7 mouse cellular contexts compared by ENCODE assay signal in genomic region chr1:33813495-33813867, GRCm38 (mm10). TPM values are rescaled to one million over a fixed set of nuclear protein-coding genes. Genes with fewer than 3 reads are reported as not detected.
DNase-seq lines count a peak whose midpoint lies in the region; ATAC-seq and TF ChIP-seq lines count a peak whose summit lies in the region.

No protein-coding gene starts in this region.

- H3K9me3 ChIP-seq in lung, postnatal 0 days (ENCODE audit: low read length): no peaks in the 10 kb centered on the region
- no peaks in the 10 kb centered on the region for H3K9me3 ChIP-seq in liver, embryonic 16.5 days (replicated peaks; ENCODE audit: control insufficient read depth, low read length)

- no peak for TF ChIP-seq EP300 in lung, postnatal 0 days (IDR thresholded peaks at IDR 0.05)

- no peaks in the 10 kb centered on the region for H3K27me3 ChIP-seq in lung, postnatal 0 days (replicated peaks; ENCODE audit: insufficient read depth, low read length)
- H3K27me3 ChIP-seq in liver, embryonic 16.5 days (ENCODE audit: control insufficient read depth, insufficient read depth, low read depth, low read length): no peaks in the 10 kb centered on the region

- H3K9ac ChIP-seq in lung, postnatal 0 days (replicated peaks; ENCODE audit: low read depth): peak overlapping the region; percentile 89
- H3K9ac ChIP-seq in liver, embryonic 16.5 days (ENCODE audit: low read depth, low read length): peak overlapping the region; percentile 90

- no peak for ATAC-seq in lung, postnatal 0 days
- peak; percentile 30 for ATAC-seq in granulocyte monocyte progenitor cell, adult 5-6 weeks (replicated peaks; ENCODE audit: poor library complexity, severe bottlenecking)
- ATAC-seq in liver, embryonic 16.5 days (ENCODE audit: low read depth): peak; percentile 5; the same call in 1 of the 2 replicates

- intact Hi-C loops in left cerebral cortex, postnatal 25 days (cut with DNase I): no loop called here

- H3K4me1 ChIP-seq in lung, postnatal 0 days (ENCODE audit: insufficient read depth, low read depth, low read length): peaks cover 7% of the 10 kb centered on the region; the same call in 1 of the 2 replicates
- peaks cover 2% of the 10 kb centered on the region; the same call in 1 of the 2 replicates for H3K4me1 ChIP-seq in brown adipose tissue, adult 24 weeks (ENCODE audit: control insufficient read depth, insufficient read depth, insufficient read length, low read length)
- H3K4me1 ChIP-seq in liver, embryonic 16.5 days (ENCODE audit: control insufficient read depth, low read depth, low read length): peaks cover 9% of the 10 kb centered on the region

- no peaks in the 10 kb centered on the region for H3K36me3 ChIP-seq in lung, postnatal 0 days (ENCODE audit: insufficient read depth, low read length)
- peaks cover 5% of the 10 kb centered on the region for H3K36me3 ChIP-seq in liver, embryonic 16.5 days (ENCODE audit: control insufficient read depth, insufficient read depth)

- no peak for TF ChIP-seq CTCF in lung, postnatal 0 days (IDR thresholded peaks at IDR 0.05)

- 7% methylated on average over 11 of the region's 11 CpGs for WGBS in lung, postnatal 0 days
- 7% methylated on average over 11 of the region's 11 CpGs for WGBS in liver, embryonic 16.5 days (ENCODE audit: insufficient replicate concordance)

- peak overlapping the region; percentile 93 for H3K27ac ChIP-seq in lung, postnatal 0 days (ENCODE audit: low read length)
- peak overlapping the region; percentile 8; the same call in 1 of the 2 replicates for H3K27ac ChIP-seq in brown adipose tissue, adult 24 weeks (replicated peaks; ENCODE audit: low read depth, low read length)
- peak overlapping the region; percentile 68; the same call in 1 of the 2 replicates for H3K27ac ChIP-seq in liver, embryonic 16.5 days (ENCODE audit: low read length)

- H3K4me3 ChIP-seq in lung, postnatal 0 days (ENCODE audit: low read depth, low read length): peak overlapping the region; percentile 87
- peak overlapping the region; percentile 95 for H3K4me3 ChIP-seq in brown adipose tissue, adult 24 weeks (ENCODE audit: insufficient read depth, low read depth, low read length)
- peak overlapping the region; percentile 91 for H3K4me3 ChIP-seq in liver, embryonic 16.5 days (ENCODE audit: low read depth, low read length)

- DNase-seq in lung, postnatal 0 days (ENCODE audit: low spot score): peak; percentile 7
- no peak for DNase-seq in lung, postnatal 10 days
- DNase-seq in yolk sac, embryonic 10.5 days (ENCODE audit: low spot score): no peak
- DNase-seq in left cerebral cortex, postnatal 25 days (ENCODE audit: low spot score in 2 of 2): no peak

- H3K4me2 ChIP-seq in lung, postnatal 0 days (replicated peaks; ENCODE audit: low read depth, low read length): peak overlapping the region; percentile 80
- peak overlapping the region; percentile 79 for H3K4me2 ChIP-seq in liver, embryonic 16.5 days (ENCODE audit: low read depth, low read length)

RNA-seq across cellular contexts. Expression of gene Zfp451, which starts 0.9 kb away (rescaled TPM):
- 11.3 and 12.2 TPM in 2 replicates for polyA plus RNA-seq in lung, postnatal 0 days (2015; fragmentation: Nextera tagmentation; extraction: Ambion mirVana)
- 6.2 and 10.5 TPM in 2 replicates for polyA plus RNA-seq in brown adipose tissue, adult 24 weeks (2012; ENCODE audit: insufficient read depth, insufficient read length, missing spikeins)
- total RNA-seq in granulocyte monocyte progenitor cell, adult 5-6 weeks (2014; fragmentation: Nextera tagmentation): 29.3 and 35.0 TPM in 2 replicates
- total RNA-seq in granulocyte monocyte progenitor cell, adult 5-6 weeks (2017): 23.9 and 30.5 TPM in 2 replicates
- polyA plus RNA-seq in liver, embryonic 16.5 days (2015; fragmentation: Nextera tagmentation; extraction: Ambion mirVana): 5.4 and 5.7 TPM in 2 replicates
- total RNA-seq in left cerebral cortex, postnatal 25 days (2021): 10 to 100 TPM; 58.0 to 65.7 TPM

RNA-seq across cellular contexts. Expression of gene Bag2, which starts 55.9 kb away (rescaled TPM):
- polyA plus RNA-seq in lung, postnatal 0 days (2015; fragmentation: Nextera tagmentation; extraction: Ambion mirVana): 16.3 and 17.4 TPM in 2 replicates
- polyA plus RNA-seq in brown adipose tissue, adult 24 weeks (2012; ENCODE audit: insufficient read depth, insufficient read length, missing spikeins): 6.3 and 11.9 TPM in 2 replicates
- 27.4 and 28.0 TPM in 2 replicates for total RNA-seq in granulocyte monocyte progenitor cell, adult 5-6 weeks (2014; fragmentation: Nextera tagmentation)
- total RNA-seq in granulocyte monocyte progenitor cell, adult 5-6 weeks (2017): 25.5 and 26.5 TPM in 2 replicates
- polyA plus RNA-seq in liver, embryonic 16.5 days (2015; fragmentation: Nextera tagmentation; extraction: Ambion mirVana): 43.6 and 43.8 TPM in 2 replicates
- 10 to 100 TPM; 12.5 to 14.1 TPM for total RNA-seq in left cerebral cortex, postnatal 25 days (2021)

Comparison
In these comparisons a context has a peak if more than half of its experiments do, and no peak if none do; other contexts are left out.
1. H3K27ac ChIP-seq: peak in every context shown above with its lines; median percentile 93 in lung, postnatal 0 days; 68 in liver, embryonic 16.5 days; 8 in brown adipose tissue, adult 24 weeks.